Mouse (Mus musculus) limb, embryonic 12.5 days (tissue): Measurements from ENCODE around the gene Cenpw. TPM values are rescaled to one million over a fixed set of nuclear protein-coding genes. Genes with fewer than 3 reads are reported as not detected.

Experiments
- ATAC-seq: fragments of 200-750 bp; cut with Nextera tagmentation; 2 replicates; pipeline ENCODE4 v1.8.0; 2017; ENCODE audit warnings: low read depth, moderate TSS enrichment; ENCODE audit not compliant: insufficient number of reproducible peaks, insufficient read depth, low FRiP score, low TSS enrichment
- H3K27ac ChIP-seq: fragments of 300-500 bp; sonication (generic); 2 replicates; pipeline ENCODE4 v1.5.1; 2016; ENCODE audit warnings: mild to moderate bottlenecking, moderate library complexity
- H3K27me3 ChIP-seq: fragments of 300-500 bp; sonication (generic); 2 replicates; pipeline ENCODE4 v1.6.1; 2016; ENCODE audit warnings: mild to moderate bottlenecking, moderate library complexity
- H3K36me3 ChIP-seq: fragments of 300-500 bp; sonication (generic); 2 replicates; pipeline ENCODE4 v1.6.1; 2016; ENCODE audit warnings: mild to moderate bottlenecking, moderate library complexity
- H3K4me1 ChIP-seq: fragments of 300-500 bp; sonication (generic); replicated peaks from 2 replicates; pipeline ENCODE4 v1.6.1; 2016
- H3K4me2 ChIP-seq: fragments of 300-500 bp; sonication (generic); 2 replicates; pipeline ENCODE4 v1.6.1; 2016; ENCODE audit warnings: mild to moderate bottlenecking, moderate library complexity
- H3K4me3 ChIP-seq: fragments of 300-500 bp; sonication (generic); replicated peaks from 2 replicates; pipeline ENCODE4 v1.5.1; 2016; ENCODE audit warnings: mild to moderate bottlenecking
- H3K9ac ChIP-seq: fragments of 300-500 bp; sonication (generic); replicated peaks from 2 replicates; pipeline ENCODE4 v1.6.1; 2016; ENCODE audit warnings: mild to moderate bottlenecking, moderate library complexity
- H3K9me3 ChIP-seq: fragments of 300-500 bp; sonication (generic); 2 replicates; pipeline ENCODE4 v1.6.1; 2016; ENCODE audit warnings: mild to moderate bottlenecking, moderate library complexity
- WGBS: fragments of 180-500 bp; shearing (Covaris S2); methylation state at CpG from one replicate; pipeline ENCODE4 v1.1.7; 2016; 5-methylcytosine and 5-hydroxymethylcytosine counted together
- polyA plus RNA-seq: library from polyadenylated mRNA; unstranded; fragments of >200 nt; fragmentation: Nextera tagmentation; extraction: Ambion mirVana; gene quantifications from 2 replicates; pipeline ENCODE4 v1.2.1, GENCODE M21; 2016

The Cenpw gene
- 52.3 and 57.6 TPM in 2 replicates for polyA plus RNA-seq

DNA sequence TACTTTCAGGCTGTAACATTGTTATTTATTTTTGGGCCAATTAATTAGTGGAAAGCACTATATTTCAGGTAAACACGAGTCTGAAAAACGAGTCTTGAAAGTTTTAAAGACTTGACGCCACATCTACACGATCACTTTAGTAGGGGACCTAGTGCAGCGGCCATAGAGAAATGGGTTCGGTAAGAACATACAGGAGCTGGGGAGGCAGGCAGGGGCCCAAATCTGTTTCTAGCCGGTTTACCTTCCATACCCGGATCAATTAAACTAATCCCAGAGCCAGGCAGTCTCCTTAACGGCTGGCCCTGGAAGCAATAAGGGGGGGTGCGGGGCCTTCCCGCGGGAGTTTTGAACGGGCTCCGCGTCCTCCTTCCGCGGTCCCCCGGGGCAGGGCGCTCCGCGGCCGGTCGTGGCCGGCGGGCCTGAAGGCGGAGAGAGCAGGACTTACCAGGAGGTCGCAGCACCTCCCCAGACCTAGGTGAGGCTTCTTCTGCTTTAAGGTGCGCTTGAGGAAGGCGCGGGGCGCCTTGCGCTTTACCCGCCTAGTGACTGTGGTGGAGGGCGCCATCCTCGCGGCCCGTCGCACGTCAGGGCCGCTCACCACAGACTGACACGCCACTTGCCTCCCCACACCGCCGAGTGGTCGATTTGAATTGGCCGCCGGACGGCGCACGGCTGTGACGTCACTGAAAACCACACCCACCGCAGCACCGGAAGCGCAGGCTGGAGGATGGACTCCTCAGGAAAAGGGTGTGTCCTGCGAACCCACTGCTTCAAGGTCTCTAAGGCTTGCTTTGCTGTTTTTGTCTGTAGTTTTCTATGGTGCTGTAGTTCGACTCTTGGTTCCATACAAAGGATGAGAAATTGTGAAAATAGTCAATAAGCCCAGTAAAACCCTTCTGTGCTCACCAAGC is at the start of gene Cenpw:
Cenpw (minus strand) TSS at position 645 of the 911 bp plus-strand sequence.
- Histone ChIP-seq H3K27me3 (no peaks in the 10 kb centered on the region), H3K4me1 (peaks cover 13% of the 10 kb centered on the region), H3K4me3 (peak within 1 kb of the TSS; percentile 86), H3K27ac (peak within 1 kb of the TSS; percentile 74), H3K9me3 (no peaks in the 10 kb centered on the region), H3K4me2 (peak within 1 kb of the TSS; percentile 66), H3K9ac (peak within 1 kb of the TSS; percentile 81), H3K36me3 (no peaks in the 10 kb centered on the region)
- peak; percentile 100 for ATAC-seq
- WGBS = 2% methylated on average over 55 of the region's 55 CpGs

DNA sequence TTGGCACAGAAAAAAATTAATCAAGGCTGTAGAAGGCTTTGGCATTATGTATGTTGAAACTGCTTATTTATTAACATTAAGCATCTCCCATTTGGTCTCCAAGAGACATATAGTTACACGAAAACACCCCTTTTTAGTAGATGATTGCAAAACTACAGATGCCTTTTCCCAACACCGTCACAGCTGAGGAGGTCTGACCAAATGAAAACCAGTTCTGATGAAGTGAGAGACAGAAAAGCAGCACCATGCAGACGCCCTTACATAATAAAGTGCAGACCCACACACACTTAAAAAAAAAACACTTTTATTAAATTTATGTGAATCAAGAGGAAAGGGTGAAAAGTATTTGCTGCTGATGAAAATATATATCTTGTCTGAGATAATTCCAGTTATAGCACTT is 49.3 kb upstream of the Cenpw start:
- no peak for ATAC-seq
- 20% methylated on average over 3 of the region's 3 CpGs for WGBS
- H3K4me2 ChIP-seq = no peak overlapping the region
- H3K4me3 ChIP-seq = no peak overlapping the region
- peaks cover 6% of the 10 kb centered on the region; the same call in 1 of the 2 replicates for H3K4me1 ChIP-seq
- H3K36me3 ChIP-seq = no peaks in the 10 kb centered on the region
- no peaks in the 10 kb centered on the region for H3K9me3 ChIP-seq
- H3K27me3 ChIP-seq = no peaks in the 10 kb centered on the region
- no peak overlapping the region for H3K27ac ChIP-seq
- no peak overlapping the region for H3K9ac ChIP-seq

DNA sequence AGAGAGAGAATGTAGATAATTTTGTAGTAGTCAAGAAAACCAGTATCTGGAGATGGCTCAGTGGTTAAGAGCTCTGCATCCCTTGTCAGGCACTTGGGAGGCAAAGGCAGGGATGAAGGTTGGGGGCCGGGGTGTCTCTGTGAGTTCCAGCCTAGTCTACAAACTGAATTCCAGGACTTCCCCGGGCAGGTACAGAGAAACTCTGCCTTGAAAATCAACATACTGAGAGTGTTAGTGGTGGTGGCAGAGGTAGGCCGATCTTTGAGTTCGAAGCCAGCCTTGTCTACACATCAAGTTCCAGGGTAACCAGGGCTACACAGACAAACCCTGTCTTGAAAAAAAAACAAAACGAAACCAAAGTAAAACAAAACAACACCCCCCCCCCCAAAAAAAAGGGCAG is 859 bp downstream of the Cenpw start:
- Histone ChIP-seq H3K27me3 (no peaks in the 10 kb centered on the region), H3K9ac (peak overlapping the region; percentile 81; the same call in 1 of the 2 replicates), H3K9me3 (no peaks in the 10 kb centered on the region), H3K36me3 (no peaks in the 10 kb centered on the region), H3K4me2 (peak overlapping the region; percentile 66), H3K27ac (no peak overlapping the region), H3K4me1 (peaks cover 13% of the 10 kb centered on the region), H3K4me3 (peak overlapping the region; percentile 86)
- WGBS = 60% methylated on average over 5 of the region's 5 CpGs
- no peak for ATAC-seq

DNA sequence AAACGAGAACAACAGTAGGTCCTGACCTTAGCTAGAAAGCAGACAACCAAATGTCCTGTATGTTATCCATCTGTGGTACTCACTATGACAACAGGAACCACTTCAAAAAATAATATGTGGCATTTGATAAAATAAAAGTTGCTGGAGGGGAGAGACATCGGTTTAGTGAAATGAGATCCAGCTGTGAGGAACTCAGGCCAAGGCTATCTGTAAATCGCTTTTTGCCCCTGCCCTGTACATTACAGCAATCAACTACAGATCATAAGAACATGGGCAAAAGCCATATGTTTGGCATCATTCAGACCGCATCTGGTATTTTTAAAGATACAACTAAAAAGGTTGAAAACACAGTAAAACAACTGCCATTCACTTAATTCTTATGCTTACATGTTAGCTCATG is 32.7 kb downstream of the Cenpw start:
- WGBS = 36% methylated on average over 4 of the region's 4 CpGs
- Histone ChIP-seq H3K36me3 (no peaks in the 10 kb centered on the region), H3K27ac (no peak overlapping the region), H3K9me3 (no peaks in the 10 kb centered on the region), H3K4me1 (no peaks in the 10 kb centered on the region), H3K4me3 (no peak overlapping the region), H3K9ac (no peak overlapping the region), H3K27me3 (no peaks in the 10 kb centered on the region), H3K4me2 (no peak overlapping the region)
- ATAC-seq = no peak
